In the genomic region with DNA sequence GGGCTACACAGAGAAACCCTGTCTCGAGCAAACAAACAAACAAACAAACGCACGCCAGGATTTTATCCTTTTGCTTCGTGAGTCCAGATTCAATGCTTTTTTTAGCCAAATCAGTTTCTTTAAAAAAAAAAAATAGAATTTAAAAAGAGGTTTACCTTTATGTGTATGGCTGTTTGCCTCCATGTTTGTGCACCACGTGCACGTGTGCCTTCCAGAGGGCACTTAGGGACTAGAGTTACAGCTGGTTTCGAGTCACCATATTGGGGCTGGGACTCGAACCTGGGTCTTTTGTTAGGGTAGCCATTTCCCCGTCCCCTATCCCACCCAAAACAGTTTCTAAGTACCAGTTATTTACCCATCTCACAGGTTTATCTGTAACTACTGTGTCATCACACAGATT, we compare ENCODE assay signal across 8 mouse cellular contexts. TPM values are rescaled to one million over a fixed set of nuclear protein-coding genes. Genes with fewer than 3 reads are reported as not detected.
DNase-seq lines count a peak whose midpoint lies in the region; ATAC-seq and TF ChIP-seq lines count a peak whose summit lies in the region.

No protein-coding gene starts in this region.

- DNase-seq in kidney, postnatal 0 days (ENCODE audit: low spot score), result no peak
- no peak for DNase-seq in kidney, postnatal 36 days
- DNase-seq in embryonic facial prominence, embryonic 10.5 days (ENCODE audit: low spot score), result no peak
- DNase-seq in spleen, postnatal 4 days (ENCODE audit: low spot score in 2 of 2), result no peak
- DNase-seq in frontal cortex, postnatal 25 days (ENCODE audit: low spot score in 2 of 2), result no peak
- no peak for DNase-seq in embryo, embryonic 11 days

- H3K27me3 ChIP-seq in kidney, postnatal 0 days (ENCODE audit: insufficient read depth, low read length), result no peaks in the 10 kb centered on the region
- no peaks in the 10 kb centered on the region for H3K27me3 ChIP-seq in embryonic facial prominence, embryonic 10.5 days (replicated peaks; ENCODE audit: low read depth, poor library complexity, severe bottlenecking)
- no peaks in the 10 kb centered on the region for H3K27me3 ChIP-seq in hindbrain, embryonic 15.5 days
- H3K27me3 ChIP-seq in midbrain, embryonic 15.5 days (replicated peaks), result no peaks in the 10 kb centered on the region

- H3K9me3 ChIP-seq in kidney, postnatal 0 days (replicated peaks; ENCODE audit: low read length), result no peaks in the 10 kb centered on the region
- H3K9me3 ChIP-seq in embryonic facial prominence, embryonic 10.5 days, result no peaks in the 10 kb centered on the region
- no peaks in the 10 kb centered on the region for H3K9me3 ChIP-seq in hindbrain, embryonic 15.5 days
- H3K9me3 ChIP-seq in midbrain, embryonic 15.5 days, result no peaks in the 10 kb centered on the region

- peak overlapping the region; percentile 41; the same call in 1 of the 2 replicates for H3K9ac ChIP-seq in kidney, postnatal 0 days (ENCODE audit: low read depth, low read length)
- H3K9ac ChIP-seq in hindbrain, embryonic 15.5 days, result peak overlapping the region; percentile 60
- peak overlapping the region; percentile 82; the same call in 1 of the 2 replicates for H3K9ac ChIP-seq in midbrain, embryonic 15.5 days

- H3K27ac ChIP-seq in kidney, postnatal 0 days, result peak overlapping the region; percentile 90
- peak overlapping the region; percentile 96 for H3K27ac ChIP-seq in embryonic facial prominence, embryonic 10.5 days (replicated peaks)
- peak overlapping the region; percentile 87 for H3K27ac ChIP-seq in hindbrain, embryonic 15.5 days (replicated peaks)
- peak overlapping the region; percentile 96 for H3K27ac ChIP-seq in midbrain, embryonic 15.5 days

- H3K36me3 ChIP-seq in kidney, postnatal 0 days (ENCODE audit: insufficient read depth, low read length), result peaks cover 13% of the 10 kb centered on the region; the same call in 1 of the 2 replicates
- H3K36me3 ChIP-seq in embryonic facial prominence, embryonic 10.5 days (replicated peaks), result peaks cover 22% of the 10 kb centered on the region
- H3K36me3 ChIP-seq in hindbrain, embryonic 15.5 days, result peaks cover 13% of the 10 kb centered on the region
- H3K36me3 ChIP-seq in midbrain, embryonic 15.5 days (replicated peaks), result peaks cover 14% of the 10 kb centered on the region; the same call in 1 of the 2 replicates

- WGBS in kidney, postnatal 0 days, result 82% methylated on average over 9 of the region's 9 CpGs
- WGBS in embryonic facial prominence, embryonic 10.5 days, result 78% methylated on average over 9 of the region's 9 CpGs
- 79% methylated on average over 9 of the region's 9 CpGs for WGBS in hindbrain, embryonic 15.5 days
- 77% methylated on average over 9 of the region's 9 CpGs for WGBS in midbrain, embryonic 15.5 days

- peak overlapping the region; percentile 70 for H3K4me3 ChIP-seq in kidney, postnatal 0 days (replicated peaks; ENCODE audit: low read depth, low read length)
- H3K4me3 ChIP-seq in embryonic facial prominence, embryonic 10.5 days, result peak overlapping the region; percentile 92
- peak overlapping the region; percentile 56 for H3K4me3 ChIP-seq in hindbrain, embryonic 15.5 days
- peak overlapping the region; percentile 85 for H3K4me3 ChIP-seq in midbrain, embryonic 15.5 days

- no peak for TF ChIP-seq CTCF in kidney, postnatal 0 days (IDR thresholded peaks at IDR 0.05; ENCODE audit: low read depth)

- no peak for ATAC-seq in kidney, postnatal 0 days (replicated peaks; ENCODE audit: low FRiP score, low read depth)
- ATAC-seq in hindbrain, embryonic 15.5 days (ENCODE audit: low FRiP score, low read depth), result no peak
- no peak; the same call in 1 of the 2 replicates for ATAC-seq in midbrain, embryonic 15.5 days (replicated peaks)

- no peaks in the 10 kb centered on the region for H3K4me1 ChIP-seq in kidney, postnatal 0 days (replicated peaks; ENCODE audit: insufficient read depth, low read length)
- peaks cover 17% of the 10 kb centered on the region for H3K4me1 ChIP-seq in embryonic facial prominence, embryonic 10.5 days
- H3K4me1 ChIP-seq in hindbrain, embryonic 15.5 days (replicated peaks), result peaks cover 21% of the 10 kb centered on the region
- peaks cover 26% of the 10 kb centered on the region for H3K4me1 ChIP-seq in midbrain, embryonic 15.5 days

- H3K4me2 ChIP-seq in kidney, postnatal 0 days (ENCODE audit: low read length), result peak overlapping the region; percentile 73
- peak overlapping the region; percentile 82 for H3K4me2 ChIP-seq in hindbrain, embryonic 15.5 days
- peak overlapping the region; percentile 77 for H3K4me2 ChIP-seq in midbrain, embryonic 15.5 days

RNA-seq across cellular contexts. Expression of a gene that starts 0.6 kb away (rescaled TPM):
- polyA plus RNA-seq in kidney, postnatal 0 days (2015; fragmentation: Nextera tagmentation; extraction: Ambion mirVana), result 27.1 and 31.6 TPM in 2 replicates
- 73.0 and 73.7 TPM in 2 replicates for polyA plus RNA-seq in embryonic facial prominence, embryonic 10.5 days (2016; fragmentation: Nextera tagmentation; extraction: Ambion mirVana)
- polyA plus RNA-seq in hindbrain, embryonic 15.5 days (2015; fragmentation: Nextera tagmentation; extraction: Ambion mirVana), result 51.9 and 53.5 TPM in 2 replicates
- polyA plus RNA-seq in midbrain, embryonic 15.5 days (2015; fragmentation: Nextera tagmentation; extraction: Ambion mirVana), result 55.2 TPM in 2 replicates

RNA-seq across cellular contexts. Expression of a gene that starts 45.6 kb away (rescaled TPM):
- polyA plus RNA-seq in kidney, postnatal 0 days (2015; fragmentation: Nextera tagmentation; extraction: Ambion mirVana), result 51.4 and 53.0 TPM in 2 replicates
- polyA plus RNA-seq in embryonic facial prominence, embryonic 10.5 days (2016; fragmentation: Nextera tagmentation; extraction: Ambion mirVana), result 48.2 and 52.3 TPM in 2 replicates
- polyA plus RNA-seq in hindbrain, embryonic 15.5 days (2015; fragmentation: Nextera tagmentation; extraction: Ambion mirVana), result 45.8 and 50.4 TPM in 2 replicates
- polyA plus RNA-seq in midbrain, embryonic 15.5 days (2015; fragmentation: Nextera tagmentation; extraction: Ambion mirVana), result 45.0 and 47.9 TPM in 2 replicates
